In genomic region chr16:9993255-9994040, GRCm38 (mm10) we compare ENCODE assay signal across 7 mouse cellular contexts. TPM values are rescaled to one million over a fixed set of nuclear protein-coding genes. Genes with fewer than 3 reads are reported as not detected.
DNase-seq lines count a peak whose midpoint lies in the region; ATAC-seq and TF ChIP-seq lines count a peak whose summit lies in the region.

No protein-coding gene starts in this region.

- 1% methylated on average over 39 of the region's 39 CpGs for WGBS in intestine, postnatal 0 days
- WGBS in limb, embryonic 11.5 days, result under 1% methylated on average over 39 of the region's 39 CpGs
- WGBS in midbrain, embryonic 14.5 days, result 1% methylated on average over 39 of the region's 39 CpGs

- H3K9me3 ChIP-seq in intestine, postnatal 0 days (ENCODE audit: control insufficient read depth), result no peaks in the 10 kb centered on the region
- no peaks in the 10 kb centered on the region for H3K9me3 ChIP-seq in limb, embryonic 11.5 days (ENCODE audit: control insufficient read depth, low read length)
- H3K9me3 ChIP-seq in midbrain, embryonic 14.5 days (ENCODE audit: control insufficient read depth, low read length), result no peaks in the 10 kb centered on the region

- no peak overlapping the region for H3K9ac ChIP-seq in intestine, postnatal 0 days (ENCODE audit: low read depth, low read length)
- H3K9ac ChIP-seq in limb, embryonic 11.5 days (ENCODE audit: low read length), result no peak overlapping the region
- peak overlapping the region; percentile 57 for H3K9ac ChIP-seq in midbrain, embryonic 14.5 days (replicated peaks; ENCODE audit: low read length)

- H3K4me3 ChIP-seq in intestine, postnatal 0 days (ENCODE audit: low read depth, low read length), result 0 out of 2 replicates have a peak overlapping the region, but pooled peaks have one; percentile 7
- peak overlapping the region; percentile 30 for H3K4me3 ChIP-seq in limb, embryonic 11.5 days (ENCODE audit: low read depth, low read length)
- H3K4me3 ChIP-seq in midbrain, embryonic 14.5 days (replicated peaks; ENCODE audit: low read depth, low read length), result peak overlapping the region; percentile 50

- DNase-seq in adrenal gland, adult (ENCODE audit: inconsistent age in 2 of 2, low spot score in 1 of 2), result peak; percentile 57 to 91
- DNase-seq in cerebellum, adult 8-10 months, result peak; percentile 90
- DNase-seq in limb, embryonic 11.5 days (ENCODE audit: low spot score), result peak; percentile 77
- peak; percentile 88 for DNase-seq in midbrain, embryonic 14.5 days
- DNase-seq in testis, postnatal 14 days (ENCODE audit: low spot score), result peak; percentile 23

- peak overlapping the region; percentile 35 for H3K4me2 ChIP-seq in intestine, postnatal 0 days (replicated peaks; ENCODE audit: low read depth)
- peak overlapping the region; percentile 58 for H3K4me2 ChIP-seq in limb, embryonic 11.5 days (ENCODE audit: low read depth, severe bottlenecking)
- H3K4me2 ChIP-seq in midbrain, embryonic 14.5 days (ENCODE audit: low read length), result peak overlapping the region; percentile 95

- no peak overlapping the region for H3K27ac ChIP-seq in intestine, postnatal 0 days (ENCODE audit: low read depth, low read length)
- H3K27ac ChIP-seq in limb, embryonic 11.5 days (replicated peaks; ENCODE audit: low read depth, low read length), result no peak overlapping the region
- H3K27ac ChIP-seq in midbrain, embryonic 14.5 days (replicated peaks; ENCODE audit: low read depth, low read length), result peak overlapping the region; percentile 55; the same call in 1 of the 2 replicates

- no peaks in the 10 kb centered on the region for H3K36me3 ChIP-seq in intestine, postnatal 0 days (ENCODE audit: control insufficient read depth, insufficient read depth)
- no peaks in the 10 kb centered on the region for H3K36me3 ChIP-seq in limb, embryonic 11.5 days (ENCODE audit: control insufficient read depth, insufficient read depth, low read length)
- no peaks in the 10 kb centered on the region for H3K36me3 ChIP-seq in midbrain, embryonic 14.5 days (ENCODE audit: control insufficient read depth, insufficient read depth, low read length)

- no peaks in the 10 kb centered on the region for H3K4me1 ChIP-seq in intestine, postnatal 0 days (replicated peaks; ENCODE audit: control insufficient read depth, insufficient read depth, low read length)
- H3K4me1 ChIP-seq in limb, embryonic 11.5 days (ENCODE audit: control insufficient read depth, insufficient read depth, low read length), result peaks cover 15% of the 10 kb centered on the region
- H3K4me1 ChIP-seq in midbrain, embryonic 14.5 days (ENCODE audit: control insufficient read depth, insufficient read depth, low read length), result peaks cover 7% of the 10 kb centered on the region

- H3K27me3 ChIP-seq in intestine, postnatal 0 days (replicated peaks; ENCODE audit: control insufficient read depth, insufficient read depth, low read length), result peaks cover 48% of the 10 kb centered on the region
- peaks cover 59% of the 10 kb centered on the region for H3K27me3 ChIP-seq in limb, embryonic 11.5 days (ENCODE audit: control insufficient read depth, insufficient read depth, low read length)
- peaks cover 45% of the 10 kb centered on the region for H3K27me3 ChIP-seq in midbrain, embryonic 14.5 days (ENCODE audit: control insufficient read depth, insufficient read depth, low read length)

- ATAC-seq in frontal cortex, adult (ENCODE audit: low TSS enrichment), result peak; percentile 35
- no peak for ATAC-seq in intestine, postnatal 0 days
- ATAC-seq in limb, embryonic 11.5 days (ENCODE audit: insufficient number of reproducible peaks, low FRiP score, low TSS enrichment, low read depth), result peak; percentile 56
- peak; percentile 67 for ATAC-seq in midbrain, embryonic 14.5 days (ENCODE audit: low FRiP score, low TSS enrichment)

- peak; percentile 81 for TF ChIP-seq CTCF in intestine, postnatal 0 days (IDR thresholded peaks at IDR 0.05; ENCODE audit: low read depth)

RNA-seq across cellular contexts. Expression of gene Grin2a, which starts 1.9 kb away (rescaled TPM):
- polyA plus RNA-seq in intestine, postnatal 0 days (2015; fragmentation: Nextera tagmentation; extraction: Ambion mirVana), result 0.03 TPM in 1 of 2 replicates, not detected in the other
- 0.16 TPM in 1 of 2 replicates, not detected in the other for polyA plus RNA-seq in limb, embryonic 11.5 days (2014; fragmentation: Nextera tagmentation; extraction: Ambion mirVana)
- 2.4 and 3.0 TPM in 2 replicates for polyA plus RNA-seq in midbrain, embryonic 14.5 days (2014; fragmentation: Nextera tagmentation; extraction: Ambion mirVana)

Comparison
In these comparisons a context has a peak if more than half of its experiments do, and no peak if none do; other contexts are left out.
1. DNase-seq: peak in every context shown above with its lines; median percentile 90 in cerebellum, adult 8-10 months; 88 in midbrain, embryonic 14.5 days; 77 in limb, embryonic 11.5 days; 74 in adrenal gland, adult; 23 in testis, postnatal 14 days.
2. H3K4me2 ChIP-seq: peak in every context shown above with its lines; median percentile 95 in midbrain, embryonic 14.5 days; 58 in limb, embryonic 11.5 days; 35 in intestine, postnatal 0 days.